Mouse (Mus musculus) urinary bladder, adult 2 months (tissue): ENCODE data around the gene Irf9. TPM values are rescaled to one million over a fixed set of nuclear protein-coding genes. Genes with fewer than 3 reads are reported as not detected.

Experiments
- DNase-seq: peaks from one replicate; pipeline ENCODE4 v3.0.0; 2022; ENCODE audit warnings: low spot score
- polyA plus RNA-seq: library from polyadenylated mRNA; depleted of rRNA; stranded (reverse); fragments of >200 nt; gene quantifications from 2 replicates; pipeline ENCODE4 v1.2.3, GENCODE M21; 2012

Gene Irf9
- polyA plus RNA-seq, 1 experiment = 29.5 TPM

- DNase-seq = no peak
These were observed 22.6 kb upstream of the Irf9 start for GRCm38 (mm10) chr14:55580731-55581130.

DNA sequence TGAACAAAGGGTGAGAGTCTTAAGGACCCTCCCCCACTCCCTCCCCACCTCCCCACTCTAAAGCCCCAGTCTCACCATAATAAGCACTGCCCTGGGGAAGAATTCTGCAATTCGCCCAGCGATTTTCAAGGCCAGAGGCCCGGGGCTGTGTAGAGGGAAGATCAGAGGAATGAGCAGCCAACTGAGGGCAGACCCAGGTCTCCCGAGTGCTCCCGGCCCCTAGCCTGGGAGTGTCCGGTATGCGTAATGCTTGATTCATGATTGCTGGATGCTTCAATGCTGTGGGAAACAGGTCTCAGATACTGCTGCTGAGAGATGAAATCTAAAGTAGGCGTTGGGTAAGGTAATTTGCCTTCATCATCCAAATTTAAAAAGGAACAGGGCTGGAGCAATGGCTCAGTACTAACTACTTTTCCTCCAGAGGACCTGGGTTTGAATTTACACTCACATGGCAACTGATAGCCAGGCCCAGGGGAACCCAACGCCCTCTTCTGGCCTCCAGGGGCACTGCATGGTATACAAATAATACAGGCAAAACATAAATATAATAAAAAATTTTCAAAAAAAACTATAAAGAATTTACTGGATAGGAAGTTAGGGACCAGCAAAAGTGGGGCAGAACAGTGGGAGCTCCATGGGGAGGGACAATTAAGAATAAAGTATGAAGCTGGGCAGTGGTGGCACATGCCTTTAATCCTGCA, 21.2 kb upstream of the Irf9 start:
- no peak for DNase-seq

- DNase-seq = no peak
These were observed 19.1 kb upstream of the Irf9 start for GRCm38 (mm10) chr14:55584303-55584701.

GRCm38 (mm10) chr14:55584702-55585565, 18.4 kb upstream of the Irf9 start, which contains the start of gene Emc9:
Emc9 (minus strand) TSS chr14:55585302.
- DNase-seq = peak; percentile 60

DNA sequence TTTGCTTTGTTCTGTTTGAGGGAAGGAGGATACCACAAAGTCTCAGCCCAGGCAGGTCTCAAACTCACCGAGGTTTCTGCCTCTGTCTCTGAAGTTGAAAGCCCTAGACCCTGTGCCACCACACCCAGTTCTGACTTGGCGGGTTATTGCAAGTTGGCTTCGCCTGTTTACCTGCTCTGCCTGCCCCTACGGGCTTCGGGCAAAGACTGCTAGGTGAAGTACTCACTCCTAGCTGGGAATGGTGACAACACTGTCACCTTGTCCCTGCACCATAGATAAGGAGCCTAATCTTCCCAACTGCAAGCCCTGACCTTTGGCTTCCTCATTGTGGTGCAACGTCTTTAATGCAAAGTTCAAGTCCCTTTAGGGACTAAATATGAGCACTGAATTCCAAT, 17.8 kb upstream of the Irf9 start:
- DNase-seq = no peak

- no peak for DNase-seq
These were observed 17.2 kb upstream of the Irf9 start for GRCm38 (mm10) chr14:55586149-55586548.

DNA sequence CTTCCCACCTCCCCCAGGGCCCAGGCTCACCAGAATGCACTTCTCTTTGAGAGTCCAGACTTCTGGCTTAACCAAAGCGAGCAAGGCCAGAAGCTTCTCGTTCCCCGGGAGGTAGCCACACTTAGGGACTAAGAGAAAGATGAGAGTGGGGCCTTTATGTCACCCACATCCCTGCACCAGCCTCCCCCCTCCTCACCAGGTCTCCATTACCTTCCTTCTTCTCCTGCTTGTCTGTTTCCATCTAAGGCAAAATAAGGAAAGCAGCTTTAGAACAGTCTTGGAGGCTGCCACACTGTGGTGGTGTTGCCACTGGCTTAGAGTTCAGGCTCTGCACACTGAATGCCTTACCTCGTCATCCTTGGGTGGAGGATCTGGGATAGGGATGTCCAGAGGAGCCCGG, 14.1 kb upstream of the Irf9 start:
- no peak for DNase-seq

DNA sequence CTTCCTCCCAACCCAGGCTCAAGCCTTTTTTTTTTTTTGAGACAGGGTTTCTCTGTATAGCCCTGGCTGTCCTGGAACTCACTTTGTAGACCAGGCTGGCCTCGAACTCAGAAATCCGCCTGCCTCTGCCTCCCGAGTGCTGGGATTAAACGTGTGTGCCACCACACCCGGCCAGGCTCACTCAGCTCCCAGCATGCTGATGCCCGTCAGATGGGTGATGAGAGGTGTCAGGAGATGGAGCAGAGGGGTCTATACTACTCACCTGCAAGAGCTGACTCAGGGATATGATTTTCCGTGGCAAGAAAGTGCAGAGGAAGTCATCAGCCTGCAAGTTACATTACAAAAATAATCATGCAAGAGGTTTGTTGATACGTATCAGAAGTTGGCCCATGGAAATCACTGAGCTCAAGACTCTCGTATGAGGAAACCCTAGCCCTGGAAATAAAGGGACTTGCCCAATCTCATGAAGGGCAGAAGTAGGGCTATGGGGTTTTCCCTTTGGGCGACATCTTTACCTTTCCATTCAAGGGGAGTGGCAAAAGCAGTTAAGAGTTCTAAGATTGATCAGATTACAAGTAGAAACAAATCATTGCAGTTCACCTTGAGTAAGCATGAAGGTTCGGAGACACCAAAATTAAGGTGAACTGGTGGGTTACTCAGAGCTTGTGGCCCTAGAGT, 13.5 kb upstream of the Irf9 start:
- DNase-seq = no peak

- DNase-seq = peak; percentile 75
These were observed 12.5 kb upstream of the Irf9 start, which contains the start of gene Psme2 for GRCm38 (mm10) chr14:55590748-55591330. Psme2 (minus strand) TSS chr14:55591113.

- DNase-seq = peak; percentile 81
These were observed 12.0 kb upstream of the Irf9 start, which contains the start of gene Rnf31 for GRCm38 (mm10) chr14:55591331-55591891. Rnf31 (plus strand) TSS chr14:55591708.

GRCm38 (mm10) chr14:55592226-55592625, 11.1 kb upstream of the Irf9 start:
- no peak for DNase-seq

- no peak for DNase-seq
These were observed 7.2 kb upstream of the Irf9 start for GRCm38 (mm10) chr14:55596036-55596690.

GRCm38 (mm10) chr14:55598521-55599390, 4.6 kb upstream of the Irf9 start:
- no peak for DNase-seq

DNA sequence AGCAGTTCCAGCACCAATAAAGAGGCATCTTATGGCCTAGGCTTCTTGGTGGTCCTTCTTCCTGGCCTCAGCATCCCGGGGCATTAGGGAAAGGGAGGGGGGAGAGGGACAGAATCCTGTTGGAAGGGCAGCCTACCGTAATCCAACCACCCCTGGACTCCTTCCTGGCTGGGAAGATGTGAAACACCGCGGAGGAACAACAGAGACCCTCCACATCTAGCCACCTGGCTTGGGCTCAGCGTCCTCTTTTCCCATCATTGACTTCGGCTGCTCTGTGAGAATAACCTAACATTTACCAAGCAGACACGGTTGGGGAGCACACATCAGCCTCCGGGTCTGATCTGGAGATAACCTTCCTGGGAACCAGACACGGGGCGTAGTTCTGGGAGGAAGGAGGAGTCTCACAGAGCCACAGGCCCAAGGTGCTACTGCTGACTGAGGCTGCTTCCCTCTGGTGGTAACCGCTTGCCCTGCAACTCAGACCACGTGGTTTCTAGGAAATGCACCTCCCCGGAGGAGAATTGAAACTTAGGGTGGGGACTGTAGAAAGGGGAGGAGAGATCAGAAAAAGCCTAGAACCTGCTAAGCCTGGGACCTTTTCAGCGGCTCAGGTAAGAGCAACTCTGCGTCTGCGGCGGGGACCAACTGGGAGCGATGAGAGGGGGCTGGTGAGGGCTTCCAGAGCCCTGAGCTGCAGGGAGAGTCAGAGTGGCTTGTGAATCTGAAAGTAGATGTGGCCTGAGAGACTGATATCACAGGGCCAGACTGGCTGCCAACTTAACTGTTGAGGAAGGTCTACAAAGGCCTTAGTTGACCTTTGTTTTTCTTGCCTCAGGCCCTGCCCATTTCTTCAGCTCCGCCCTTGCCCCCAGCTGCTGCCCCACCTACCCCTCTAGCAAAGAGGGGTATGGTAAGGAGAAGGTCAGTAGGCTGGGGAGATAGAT, 534 bp downstream of the Irf9 start:
- DNase-seq = peak; percentile 67

GRCm38 (mm10) chr14:55604823-55605222, 1.5 kb downstream of the Irf9 start:
- no peak for DNase-seq

DNA sequence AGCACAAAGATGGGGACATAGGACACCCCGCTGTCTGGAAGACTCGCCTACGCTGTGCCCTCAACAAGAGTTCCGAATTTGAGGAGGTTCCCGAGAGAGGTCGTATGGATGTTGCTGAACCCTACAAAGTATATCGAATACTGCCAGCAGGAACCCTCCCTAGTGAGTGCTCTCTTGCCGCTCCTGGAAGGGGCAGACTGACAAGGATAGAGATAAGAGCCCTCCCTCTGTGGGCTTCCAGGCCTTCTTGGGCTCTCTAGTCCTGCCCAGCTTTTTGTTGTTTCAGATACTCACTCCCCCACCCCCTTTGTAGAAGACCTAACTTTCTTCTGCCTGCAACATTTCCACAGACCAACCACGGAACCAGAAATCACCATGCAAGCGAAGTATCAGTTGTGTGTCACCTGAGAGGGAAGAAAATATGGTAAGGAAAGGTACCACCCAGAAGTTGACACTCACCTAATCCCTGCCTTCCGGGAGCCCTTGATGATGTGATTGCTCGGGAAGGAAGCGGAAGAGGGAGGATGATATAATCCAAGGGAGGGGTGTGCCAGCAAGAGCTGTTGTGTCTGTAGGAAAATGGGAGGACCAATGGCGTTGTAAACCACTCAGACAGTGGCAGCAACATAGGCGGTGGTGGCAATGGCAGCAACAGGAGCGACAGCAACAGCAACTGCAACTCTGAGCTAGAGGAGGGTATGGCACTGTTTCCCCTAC, 2.5 kb downstream of the Irf9 start:
- no peak for DNase-seq

DNA sequence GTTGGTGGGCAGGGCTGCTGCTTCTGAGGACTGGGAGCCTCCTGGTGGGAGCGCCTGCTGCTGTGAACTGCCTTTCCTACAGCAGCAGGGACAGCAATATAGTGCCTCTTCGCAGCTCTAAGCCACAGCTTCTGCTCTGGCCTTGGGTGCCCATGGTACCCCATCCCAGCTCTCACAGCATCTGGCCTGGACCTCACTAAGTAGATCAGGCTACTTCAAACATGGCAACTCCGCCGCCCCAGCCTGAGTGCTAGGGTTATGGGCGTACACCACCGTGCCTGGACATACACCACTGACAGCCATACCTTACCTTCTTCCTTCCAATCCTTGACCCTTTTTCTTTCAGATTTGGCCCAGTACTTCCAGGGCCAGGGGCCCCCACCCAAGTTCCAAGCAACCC, 5.0 kb downstream of the Irf9 start:
- no peak for DNase-seq

DNA sequence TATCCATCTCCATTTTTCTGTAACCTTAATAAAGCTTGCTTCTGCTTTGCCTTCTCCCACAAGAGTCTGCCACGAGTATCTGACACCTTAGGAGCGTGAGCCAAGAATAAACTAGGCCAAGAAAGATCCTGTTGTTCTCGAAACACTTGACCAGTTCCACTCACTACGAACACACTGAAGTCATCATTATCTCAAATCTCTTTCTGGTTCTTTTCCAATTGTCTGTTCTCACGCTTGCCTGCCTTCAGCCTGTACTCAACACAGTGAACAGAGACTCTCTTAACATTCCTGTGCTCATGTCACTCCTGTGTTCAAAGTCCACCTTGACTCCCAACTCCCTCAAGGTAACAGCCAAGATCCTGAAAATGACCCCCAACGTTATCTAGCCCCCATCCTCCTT, 10.0 kb downstream of the Irf9 start:
- no peak for DNase-seq
